Mouse (Mus musculus) heart, embryonic 12.5 days (tissue): Measurements from ENCODE around the gene Olfr322. TPM values are rescaled to one million over a fixed set of nuclear protein-coding genes. Genes with fewer than 3 reads are reported as not detected.
"Not testable (repeated sequence)": the region's sequence is repeated elsewhere in the genome, so short reads cannot be mapped to it uniquely, and the experiment has no call there.

Experiments
- ATAC-seq: fragments of 200-750 bp; cut with Nextera tagmentation; 2 replicates; pipeline ENCODE4 v1.8.0; 2017; ENCODE audit warnings: moderate TSS enrichment, moderate library complexity; ENCODE audit not compliant: insufficient number of reproducible peaks, low FRiP score
- H3K27ac ChIP-seq: fragments of 300-500 bp; sonication (generic); 2 replicates; pipeline ENCODE4 v1.5.1; 2016; ENCODE audit warnings: mild to moderate bottlenecking, moderate library complexity; ENCODE audit not compliant: poor library complexity, severe bottlenecking
- H3K27me3 ChIP-seq: fragments of 300-500 bp; sonication (generic); replicated peaks from 2 replicates; pipeline ENCODE4 v1.6.1; 2016; ENCODE audit warnings: mild to moderate bottlenecking, moderate library complexity
- H3K36me3 ChIP-seq: fragments of 300-500 bp; sonication (generic); 2 replicates; pipeline ENCODE4 v1.6.1; 2016; ENCODE audit warnings: mild to moderate bottlenecking, moderate library complexity
- H3K4me1 ChIP-seq: fragments of 300-500 bp; sonication (generic); replicated peaks from 2 replicates; pipeline ENCODE4 v1.6.1; 2016; ENCODE audit warnings: mild to moderate bottlenecking
- H3K4me2 ChIP-seq: fragments of 300-500 bp; sonication (generic); 2 replicates; pipeline ENCODE4 v1.6.1; 2016; ENCODE audit warnings: mild to moderate bottlenecking, moderate library complexity
- H3K4me3 ChIP-seq: fragments of 300-500 bp; sonication (generic); 2 replicates; pipeline ENCODE4 v1.5.1; 2016; ENCODE audit warnings: mild to moderate bottlenecking
- H3K9ac ChIP-seq: fragments of 300-500 bp; sonication (generic); 2 replicates; pipeline ENCODE4 v1.6.1; 2016; ENCODE audit warnings: mild to moderate bottlenecking, moderate library complexity
- H3K9me3 ChIP-seq: fragments of 300-500 bp; sonication (generic); replicated peaks from 2 replicates; pipeline ENCODE4 v1.6.1; 2016; ENCODE audit warnings: mild to moderate bottlenecking, moderate library complexity
- WGBS: fragments of 180-500 bp; shearing (Covaris S2); methylation state at CpG from one replicate; pipeline ENCODE4 v1.1.7; 2016; 5-methylcytosine and 5-hydroxymethylcytosine counted together
- polyA plus RNA-seq: library from polyadenylated mRNA; unstranded; fragments of >200 nt; fragmentation: Nextera tagmentation; extraction: Ambion mirVana; gene quantifications from 2 replicates; pipeline ENCODE4 v1.2.1, GENCODE M21; 2016

Olfr322 gene
- polyA plus RNA-seq, 1 experiment from 2014 or later: not detected

DNA sequence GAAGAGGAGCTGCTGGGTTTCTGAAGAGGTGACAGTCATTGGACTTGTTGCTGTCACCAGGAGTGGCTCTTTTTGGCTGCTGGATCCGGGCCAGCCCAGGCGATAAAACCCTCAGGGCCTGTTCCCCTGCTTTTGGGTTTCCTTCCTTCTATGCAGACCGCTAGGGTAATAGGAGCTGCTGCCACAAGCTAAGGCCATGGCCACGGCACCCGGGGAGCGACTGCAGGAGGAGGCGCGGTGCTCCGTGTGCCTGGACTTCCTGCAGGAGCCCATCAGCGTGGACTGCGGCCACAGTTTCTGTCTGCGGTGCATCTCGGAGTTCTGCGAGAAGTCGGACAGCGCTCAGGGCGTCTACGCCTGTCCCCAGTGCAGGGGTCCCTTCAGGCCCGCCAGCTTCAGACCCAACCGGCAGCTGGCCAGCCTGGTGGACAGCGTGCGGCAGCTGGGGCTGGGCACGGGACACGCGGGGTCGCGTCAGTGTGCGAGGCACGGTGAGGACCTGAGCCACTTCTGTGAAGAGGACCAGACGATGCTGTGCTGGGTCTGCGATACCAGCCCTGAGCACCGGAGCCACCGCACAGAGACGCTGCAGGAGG is 18.2 kb upstream of the Olfr322 start, which contains the start of gene Trim58:
TSS of gene Trim58 (plus strand) at position 194 of the 596 bp plus-strand sequence.
- H3K9ac ChIP-seq: peak within 1 kb of the TSS; percentile 59
- peaks cover 8% of the 10 kb centered on the region for H3K4me1 ChIP-seq
- ATAC-seq: peak; percentile 35
- no peaks in the 10 kb centered on the region for H3K9me3 ChIP-seq
- peaks cover 41% of the 10 kb centered on the region for H3K27me3 ChIP-seq
- no peaks in the 10 kb centered on the region for H3K36me3 ChIP-seq
- H3K4me2 ChIP-seq: peak within 1 kb of the TSS; percentile 71
- whole genome bisulfite sequencing: 3% methylated on average over 34 of the region's 34 CpGs
- H3K4me3 ChIP-seq: peak within 1 kb of the TSS; percentile 47
- peak within 1 kb of the TSS; percentile 56 for H3K27ac ChIP-seq

DNA sequence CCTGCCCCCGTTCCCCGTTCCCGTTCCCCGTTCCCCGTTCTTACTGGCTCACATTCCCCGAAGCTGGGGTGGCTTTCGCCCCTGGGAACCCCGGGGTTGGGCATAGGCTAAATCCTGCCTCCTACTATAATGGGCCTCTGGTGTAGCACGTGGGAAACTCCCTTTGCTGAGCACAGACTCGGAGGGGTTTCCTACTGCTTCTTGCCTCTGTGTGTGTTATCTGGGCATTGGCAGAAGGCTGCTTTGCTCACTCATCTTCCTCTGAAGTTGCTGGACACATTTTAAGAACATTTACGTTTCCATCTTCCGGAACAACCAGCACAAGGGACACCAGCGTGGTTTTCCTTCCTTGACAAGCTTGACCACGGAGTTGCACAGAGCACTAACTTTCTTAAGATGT is 17.5 kb upstream of the Olfr322 start:
- Histone ChIP-seq H3K4me3 (peak overlapping the region; percentile 47), H3K27ac (peak overlapping the region; percentile 56), H3K4me1 (peaks cover 8% of the 10 kb centered on the region), H3K4me2 (peak overlapping the region; percentile 71), H3K9ac (peak overlapping the region; percentile 59), H3K27me3 (peaks cover 41% of the 10 kb centered on the region), H3K36me3 (no peaks in the 10 kb centered on the region), H3K9me3 (no peaks in the 10 kb centered on the region)
- peak; percentile 82 for ATAC-seq
- WGBS: 25% methylated on average over 14 of the region's 14 CpGs

DNA sequence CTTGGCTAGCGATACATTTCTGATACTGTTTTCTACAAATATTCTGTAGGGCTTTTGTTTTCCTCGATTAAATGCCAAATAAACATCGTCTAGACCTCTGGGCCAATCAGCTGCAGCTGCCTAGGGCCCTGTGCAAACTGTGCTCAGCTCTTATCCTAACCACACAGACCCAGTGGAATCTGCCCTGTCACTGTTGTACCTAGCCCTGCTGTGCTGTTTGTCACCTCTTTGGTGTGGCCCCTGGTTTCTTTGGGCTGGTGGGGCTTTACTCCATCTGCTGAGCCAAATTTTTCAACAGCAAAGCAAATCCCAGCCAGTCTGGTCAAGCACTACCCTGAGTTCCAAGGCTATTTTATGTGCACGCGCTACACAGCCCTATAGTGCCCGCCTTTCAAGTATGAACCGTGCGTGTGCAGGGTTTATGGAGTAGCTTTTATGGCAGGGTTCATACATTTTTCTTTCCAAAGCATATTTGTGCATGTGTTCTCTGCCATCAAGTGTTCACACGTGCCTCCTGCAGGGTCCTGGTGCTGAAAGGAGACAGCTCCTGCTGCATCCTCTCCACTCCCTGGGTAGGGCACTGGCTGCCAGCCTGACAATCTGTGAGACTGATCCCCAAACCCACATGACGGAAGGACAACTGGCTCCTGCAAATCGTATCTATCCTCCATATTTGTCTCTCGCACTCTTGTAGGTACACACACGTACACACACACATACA is 16.8 kb upstream of the Olfr322 start:
- Histone ChIP-seq H3K4me2 (0 out of 2 replicates have a peak overlapping the region, but pooled peaks have one; percentile 3), H3K4me1 (peaks cover 8% of the 10 kb centered on the region), H3K4me3 (no peak overlapping the region), H3K9ac (no peak overlapping the region), H3K36me3 (no peaks in the 10 kb centered on the region), H3K27ac (peak overlapping the region; percentile 71), H3K27me3 (peaks cover 41% of the 10 kb centered on the region), H3K9me3 (no peaks in the 10 kb centered on the region)
- WGBS: 80% methylated on average over 13 of the region's 13 CpGs
- peak; percentile 96 for ATAC-seq

DNA sequence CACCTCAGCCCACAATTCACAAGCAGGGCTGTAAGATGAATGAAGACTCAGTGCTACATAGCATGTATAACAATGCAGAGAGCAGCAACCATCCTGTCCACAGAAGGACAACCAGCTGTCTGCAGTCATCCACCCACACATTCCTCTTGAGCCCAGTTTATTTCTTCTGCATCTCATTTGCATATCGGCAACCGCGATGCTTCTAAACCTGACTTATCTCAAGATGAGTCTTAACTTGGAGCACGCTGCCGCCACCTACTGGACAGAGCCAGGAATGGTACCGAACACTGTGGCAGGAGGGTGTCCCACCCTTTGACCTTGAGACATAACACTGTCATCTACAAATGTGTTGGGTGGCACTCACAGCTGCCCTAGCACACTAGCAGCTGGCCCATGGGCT is 15.2 kb upstream of the Olfr322 start:
- H3K27me3 ChIP-seq: peaks cover 27% of the 10 kb centered on the region
- H3K36me3 ChIP-seq: no peaks in the 10 kb centered on the region
- no peaks in the 10 kb centered on the region for H3K9me3 ChIP-seq
- WGBS: 31% methylated on average over 6 of the region's 6 CpGs
- 0 out of 2 replicates have a peak overlapping the region, but pooled peaks have one; percentile 14 for H3K4me2 ChIP-seq
- H3K9ac ChIP-seq: no peak overlapping the region
- no peak for ATAC-seq
- no peak overlapping the region for H3K4me3 ChIP-seq
- H3K27ac ChIP-seq: no peak overlapping the region
- peaks cover 8% of the 10 kb centered on the region for H3K4me1 ChIP-seq

DNA sequence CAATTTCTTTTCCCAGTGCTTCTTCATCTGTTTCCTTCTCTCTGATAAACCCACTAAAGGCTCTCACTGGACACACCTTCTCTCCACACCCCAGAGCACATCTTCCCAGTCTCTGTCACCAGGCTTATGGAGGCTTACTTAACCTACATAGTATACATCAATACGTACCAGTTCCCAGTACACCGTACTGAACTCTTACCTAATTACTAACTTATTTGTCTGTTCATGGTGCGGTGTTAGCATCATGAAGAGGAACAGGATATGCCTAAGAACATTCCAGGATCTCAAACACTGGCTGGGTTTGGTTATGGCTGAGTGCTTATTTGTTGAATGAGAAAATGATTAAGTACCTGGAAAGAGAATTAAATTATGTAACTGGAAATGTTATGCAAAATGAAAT is 3.4 kb upstream of the Olfr322 start:
- no peak for ATAC-seq

DNA sequence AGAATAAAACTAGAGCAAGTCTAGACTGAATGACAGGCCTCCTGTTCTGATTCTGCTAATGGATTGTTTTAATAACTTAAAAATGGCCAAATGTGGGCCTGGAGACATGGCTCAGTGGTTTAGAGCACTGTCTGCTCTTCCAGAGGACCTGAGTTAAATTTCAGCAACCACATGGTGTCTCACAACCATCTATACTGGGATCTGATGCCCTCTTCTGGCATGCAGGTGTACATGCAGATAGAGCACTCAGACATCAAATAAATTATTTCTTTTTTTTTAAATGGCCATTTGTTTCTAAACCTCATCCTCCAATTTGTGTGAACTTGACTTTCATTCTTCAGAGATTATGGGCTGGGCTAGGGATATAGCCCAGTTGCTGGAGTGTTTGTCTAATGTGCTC is 10.7 kb downstream of the Olfr322 start:
- H3K27ac ChIP-seq: no peak overlapping the region
- H3K36me3 ChIP-seq: no peaks in the 10 kb centered on the region
- no peaks in the 10 kb centered on the region for H3K4me1 ChIP-seq
- no peaks in the 10 kb centered on the region for H3K9me3 ChIP-seq
- no peak overlapping the region for H3K4me3 ChIP-seq
- no peaks in the 10 kb centered on the region for H3K27me3 ChIP-seq
- ATAC-seq: no peak
- no peak overlapping the region for H3K4me2 ChIP-seq
- no peak overlapping the region for H3K9ac ChIP-seq

More for the DNA sequence above, 3.4 kb upstream of the Olfr322 start:
- Histone ChIP-seq H3K9me3 (peaks cover 5% of the 10 kb centered on the region; the same call in 1 of the 2 replicates), H3K4me2 (no peak overlapping the region), H3K27ac (no peak overlapping the region), H3K27me3 (no peaks in the 10 kb centered on the region), H3K4me3 (no peak overlapping the region), H3K4me1 (no peaks in the 10 kb centered on the region), H3K9ac (no peak overlapping the region), H3K36me3 (no peaks in the 10 kb centered on the region)
- 89% methylated on average over 3 of the region's 3 CpGs for WGBS

DNA sequence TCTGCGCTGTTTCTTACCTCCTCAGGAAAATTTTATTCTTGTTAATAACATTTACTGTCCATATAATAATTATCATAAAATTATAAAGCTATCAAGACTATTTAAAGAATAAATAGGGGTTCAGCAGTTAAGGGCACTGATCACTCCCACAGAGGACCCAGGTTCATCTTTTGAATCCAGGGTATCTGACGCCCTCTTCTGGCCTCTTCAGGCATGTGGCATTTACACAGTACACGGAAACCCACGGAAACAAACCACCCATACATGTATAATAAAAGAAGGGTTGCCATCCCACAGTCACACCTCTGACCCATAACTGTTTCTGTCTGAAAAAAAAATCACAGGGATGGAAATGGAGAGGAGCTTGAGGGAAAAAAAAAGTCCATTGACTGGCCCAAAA is 13.2 kb downstream of the Olfr322 start:
- 51% methylated on average over 4 of the region's 4 CpGs for WGBS
- ATAC-seq: no peak
- no peaks in the 10 kb centered on the region for H3K9me3 ChIP-seq
- no peak overlapping the region for H3K27ac ChIP-seq
- no peak overlapping the region for H3K9ac ChIP-seq
- no peak overlapping the region for H3K4me2 ChIP-seq
- no peak overlapping the region for H3K4me3 ChIP-seq
- H3K4me1 ChIP-seq: no peaks in the 10 kb centered on the region
- H3K36me3 ChIP-seq: no peaks in the 10 kb centered on the region
- H3K27me3 ChIP-seq: no peaks in the 10 kb centered on the region

DNA sequence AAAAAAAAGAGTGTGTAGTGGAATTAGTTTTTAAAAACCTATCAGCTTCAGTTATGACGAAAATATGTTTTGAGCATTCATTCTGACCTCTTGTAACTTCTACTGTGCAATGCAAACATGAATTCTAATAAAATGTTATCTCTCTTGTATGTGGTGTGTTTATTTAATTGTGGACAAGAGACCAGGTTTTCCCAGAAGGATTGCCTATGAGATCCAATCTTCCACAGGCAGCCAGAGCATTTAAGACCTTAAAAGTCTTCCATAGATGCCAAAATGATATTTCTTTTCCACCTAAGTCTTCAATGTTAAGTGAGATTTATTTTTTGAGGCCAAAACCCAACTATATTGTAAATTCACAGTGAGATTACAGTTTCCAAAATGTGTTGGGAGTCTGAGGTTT is 22.2 kb downstream of the Olfr322 start, which contains the start of gene Olfr320:
TSS of gene Olfr320 (plus strand) at position 301 of the 400 bp plus-strand sequence.
- H3K4me2 ChIP-seq: no peak within 1 kb of the TSS
- no peaks in the 10 kb centered on the region for H3K27me3 ChIP-seq
- H3K4me3 ChIP-seq: no peak within 1 kb of the TSS
- WGBS: 70% methylated on average over 1 of the region's 1 CpGs
- H3K36me3 ChIP-seq: no peaks in the 10 kb centered on the region
- no peaks in the 10 kb centered on the region for H3K4me1 ChIP-seq
- H3K27ac ChIP-seq: no peak within 1 kb of the TSS
- ATAC-seq: no peak
- H3K9me3 ChIP-seq: no peaks in the 10 kb centered on the region
- no peak within 1 kb of the TSS for H3K9ac ChIP-seq

DNA sequence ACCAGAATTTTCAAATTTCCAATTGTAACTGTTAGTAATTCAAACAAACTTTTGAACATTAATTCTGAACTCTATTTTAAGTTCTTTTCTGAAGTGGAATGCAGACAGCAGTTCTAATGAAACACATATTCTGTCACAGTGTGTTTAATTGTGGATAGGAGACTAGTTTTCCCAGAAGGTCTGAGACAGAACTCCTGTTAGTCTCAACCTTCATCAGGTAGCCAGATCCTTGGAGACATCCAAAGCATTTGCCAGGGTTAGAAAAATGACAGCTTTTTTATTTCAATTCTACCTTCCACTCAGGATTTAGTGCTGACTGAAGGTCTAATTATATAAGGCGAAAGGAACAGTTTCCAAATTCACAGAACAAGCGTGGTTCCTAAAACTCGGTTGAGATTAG is 40.3 kb downstream of the Olfr322 start, which contains the start of gene Olfr319:
TSS of gene Olfr319 (plus strand) at position 301 of the 400 bp plus-strand sequence.
- no peak within 1 kb of the TSS for H3K4me2 ChIP-seq
- WGBS: 73% methylated on average over 3 of the region's 3 CpGs
- H3K9me3 ChIP-seq: peaks cover 14% of the 10 kb centered on the region
- no peak within 1 kb of the TSS for H3K27ac ChIP-seq
- H3K9ac ChIP-seq: no peak within 1 kb of the TSS
- no peaks in the 10 kb centered on the region for H3K27me3 ChIP-seq
- no peak for ATAC-seq
- H3K36me3 ChIP-seq: no peaks in the 10 kb centered on the region
- H3K4me3 ChIP-seq: no peak within 1 kb of the TSS
- H3K4me1 ChIP-seq: no peaks in the 10 kb centered on the region

DNA sequence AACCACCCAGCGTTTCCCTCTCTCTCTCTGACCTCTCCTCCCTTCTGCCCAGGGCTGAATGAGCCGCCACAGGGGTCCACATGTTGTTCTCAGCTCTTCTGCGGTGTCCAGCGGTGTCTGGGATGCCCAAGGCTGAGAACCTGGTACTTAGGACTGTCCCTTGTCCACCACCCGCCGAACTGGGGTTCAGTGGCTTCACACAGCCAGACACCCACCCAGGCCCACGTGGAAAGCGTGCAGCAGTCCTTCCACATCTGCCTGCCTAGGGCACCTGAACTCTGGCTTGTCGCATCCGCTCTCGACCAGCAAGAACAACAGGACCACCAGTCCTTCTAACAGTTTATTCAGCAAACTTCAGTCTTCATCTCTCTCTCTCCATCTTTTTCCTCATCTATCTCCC is 50.5 kb downstream of the Olfr322 start:
- Histone ChIP-seq H3K9me3 (no peaks in the 10 kb centered on the region), H3K36me3 (no peaks in the 10 kb centered on the region), H3K27me3 (no peaks in the 10 kb centered on the region), H3K27ac (no peak overlapping the region), H3K4me2 (no peak overlapping the region), H3K4me1 (no peaks in the 10 kb centered on the region), H3K9ac (no peak overlapping the region), H3K4me3 (no peak overlapping the region)
- ATAC-seq: no peak
- 75% methylated on average over 11 of the region's 11 CpGs for WGBS

DNA sequence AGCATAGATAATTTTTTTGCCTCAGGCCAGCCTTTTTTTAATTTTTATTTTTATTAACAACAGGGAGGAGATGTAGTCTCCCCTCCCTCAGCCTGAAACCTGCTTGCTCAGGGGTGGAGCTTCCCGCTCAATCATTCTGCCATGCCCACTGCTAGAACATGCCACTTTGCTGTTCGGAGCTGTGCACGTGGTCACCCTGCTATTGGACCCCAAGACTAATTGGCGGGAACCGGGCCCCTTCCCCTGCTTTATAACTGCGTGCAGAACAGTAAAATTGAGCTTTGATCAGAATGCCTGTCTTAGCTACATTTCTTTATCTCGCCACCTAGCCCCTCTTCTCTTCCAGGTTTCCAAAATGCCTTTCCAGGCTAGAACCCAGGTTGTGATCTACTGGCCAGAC is 59.1 kb downstream of the Olfr322 start:
- not testable (repeated sequence) for H3K4me1 ChIP-seq, H3K27me3 ChIP-seq, H3K4me2 ChIP-seq, ATAC-seq, H3K9ac ChIP-seq, H3K4me3 ChIP-seq, H3K36me3 ChIP-seq, H3K9me3 ChIP-seq, H3K27ac ChIP-seq
- 87% methylated on average over 7 of the region's 7 CpGs for WGBS
